Mouse (Mus musculus) G1E (cell line): ENCODE data around the gene Pbx1. TPM values are rescaled to one million over a fixed set of nuclear protein-coding genes. Genes with fewer than 3 reads are reported as not detected.

Source experiments
- ATAC-seq: 2 replicates; pipeline ENCODE4 v1.8.0; 2016; ENCODE audit warnings: mild to moderate bottlenecking; ENCODE audit not compliant: insufficient number of reproducible peaks, poor library complexity, low FRiP score, severe bottlenecking; ENCODE audit errors: extremely low read depth
- DNase-seq: peaks from one replicate; pipeline ENCODE4 v3.0.0; 2012; ENCODE audit warnings: low spot score
- H3K27me3 ChIP-seq: 2 replicates; pipeline ENCODE4 v1.6.1; 2012; ENCODE audit warnings: mild to moderate bottlenecking, low read length, inconsistent platforms; ENCODE audit not compliant: insufficient read depth
- H3K36me3 ChIP-seq: replicated peaks from 2 replicates; pipeline ENCODE3; 2012; ENCODE audit warnings: mild to moderate bottlenecking, inconsistent platforms
- H3K4me1 ChIP-seq: 2 replicates; pipeline ENCODE4 v1.6.1; 2012; ENCODE audit warnings: low read depth, low read length, inconsistent platforms, mixed read lengths; ENCODE audit not compliant: insufficient read depth
- H3K4me3 ChIP-seq: 2 replicates; pipeline ENCODE4 v1.5.1; 2012; ENCODE audit warnings: low read depth, mild to moderate bottlenecking, inconsistent platforms, low read length, moderate library complexity, mixed read lengths
- H3K9me3 ChIP-seq: replicated peaks from 2 replicates; pipeline ENCODE4 v1.6.1; 2012; ENCODE audit warnings: inconsistent platforms
- CTCF ChIP-seq: IDR thresholded peaks from 2 replicates; pipeline ENCODE4 v1.5.1; 2012; ENCODE audit warnings: low read depth, low read length, inconsistent platforms, mixed read lengths
- GATA1 ChIP-seq: IDR thresholded peaks from 2 replicates; pipeline ENCODE4 v1.6.1; 2012; ENCODE audit warnings: borderline replicate concordance, low read length, inconsistent platforms, mixed read lengths
- GATA2 ChIP-seq: IDR thresholded peaks from 2 replicates; pipeline ENCODE4 v1.6.1; 2012; ENCODE audit warnings: low read depth, low read length, inconsistent platforms, borderline replicate concordance
- POLR2AphosphoS5 ChIP-seq: IDR thresholded peaks from 2 replicates; pipeline ENCODE4 v1.6.1; 2012; ENCODE audit warnings: low read depth, low read length, inconsistent platforms; ENCODE audit not compliant: insufficient replicate concordance
- TAL1 ChIP-seq: conservative IDR thresholded peaks from 2 replicates; pipeline ENCODE4 v1.6.1; 2012; ENCODE audit warnings: low read depth, low read length, inconsistent platforms, mixed read lengths
- polyA plus RNA-seq: library from polyadenylated mRNA; stranded (reverse); fragments of >175 nt; gene quantifications from 2 replicates; pipeline ENCODE4 v1.2.3, GENCODE M21; 2012
- total RNA-seq, 2 experiments: library from RNA; stranded (forward) in 1 of 2; stranded (reverse) in 1 of 2; fragments of 200-1000 nt in 1 of 2; fragments of >200 nt in 1 of 2; fragmentation: Nextera tagmentation in 1 of 2; gene quantifications; 2 replicates each; pipeline ENCODE4 v1.2.3; 2014 to 2017

The Pbx1 gene
- total and polyA plus RNA-seq, 3 experiments, result 0.11 to 0.23 TPM; not detected in 1

DNA sequence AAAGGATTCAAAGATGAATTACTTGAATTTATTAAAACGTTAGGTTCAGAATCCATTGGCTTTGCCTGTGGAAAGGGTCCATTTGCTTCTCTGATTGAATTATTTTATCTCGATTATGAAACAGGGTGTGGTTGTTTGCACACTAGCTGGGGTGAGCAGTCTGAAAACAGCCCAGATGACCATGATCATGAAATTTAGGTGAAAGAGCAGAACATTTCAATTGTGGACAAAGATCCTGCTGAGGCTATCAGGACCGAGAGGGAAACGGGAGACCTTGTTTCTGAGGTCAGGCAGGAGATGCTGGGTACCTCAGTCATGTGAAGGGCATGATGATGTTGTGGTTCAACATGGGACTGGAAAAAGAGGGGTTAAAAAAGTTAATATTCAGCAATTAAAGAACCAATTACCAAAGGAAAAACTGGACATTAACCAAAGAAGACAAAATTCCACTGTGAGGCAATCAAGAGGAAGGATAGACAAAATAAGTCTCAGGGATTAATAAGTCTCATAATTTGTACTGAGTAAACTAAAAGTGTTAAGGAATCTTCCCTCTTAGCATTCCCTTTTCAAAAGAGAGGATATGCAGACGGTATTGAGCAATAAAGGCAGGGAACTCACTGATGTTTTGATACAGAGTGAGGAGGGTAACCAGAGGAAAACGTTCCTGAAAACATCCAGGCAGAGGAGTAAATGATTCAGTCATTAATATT lies 40.6 kb upstream of the Pbx1 start:
- H3K4me1 ChIP-seq, result no peaks in the 10 kb centered on the region
- DNase-seq (no peak), ATAC-seq (no peak)
- H3K36me3 ChIP-seq, result no peaks in the 10 kb centered on the region
- TF ChIP-seq GATA2 (no peak), TAL1 (no peak), POLR2AphosphoS5 (no peak), GATA1 (no peak), CTCF (no peak)
- H3K4me3 ChIP-seq, result no peak overlapping the region
- H3K9me3 ChIP-seq, result peaks cover 37% of the 10 kb centered on the region
- no peaks in the 10 kb centered on the region for H3K27me3 ChIP-seq

DNA sequence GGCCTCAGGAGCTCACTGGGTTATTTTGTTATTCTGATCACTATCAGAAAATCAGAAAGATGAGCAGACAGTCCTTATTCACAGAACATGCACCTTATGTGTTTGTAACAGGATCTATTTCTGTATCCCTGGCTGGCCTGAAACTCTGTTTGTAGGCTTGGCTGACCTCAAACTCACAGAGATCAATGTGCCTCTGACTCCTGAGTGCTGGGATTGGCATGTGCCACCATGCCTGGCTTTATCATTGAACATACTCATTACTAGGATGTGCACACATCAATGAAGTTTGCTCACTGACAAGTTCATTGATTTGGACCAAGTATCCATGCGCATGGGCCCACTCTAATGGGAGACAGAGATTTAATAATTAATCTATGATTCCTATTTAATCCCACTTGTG lies 27.4 kb upstream of the Pbx1 start:
- no peaks in the 10 kb centered on the region for H3K4me1 ChIP-seq
- ATAC-seq (no peak), DNase-seq (no peak)
- TF ChIP-seq GATA1 (no peak), TAL1 (no peak), POLR2AphosphoS5 (no peak)
- H3K27me3 ChIP-seq, result no peaks in the 10 kb centered on the region
- no peak overlapping the region for H3K4me3 ChIP-seq
- H3K9me3 ChIP-seq, result peaks cover 38% of the 10 kb centered on the region
- no peaks in the 10 kb centered on the region for H3K36me3 ChIP-seq

DNA sequence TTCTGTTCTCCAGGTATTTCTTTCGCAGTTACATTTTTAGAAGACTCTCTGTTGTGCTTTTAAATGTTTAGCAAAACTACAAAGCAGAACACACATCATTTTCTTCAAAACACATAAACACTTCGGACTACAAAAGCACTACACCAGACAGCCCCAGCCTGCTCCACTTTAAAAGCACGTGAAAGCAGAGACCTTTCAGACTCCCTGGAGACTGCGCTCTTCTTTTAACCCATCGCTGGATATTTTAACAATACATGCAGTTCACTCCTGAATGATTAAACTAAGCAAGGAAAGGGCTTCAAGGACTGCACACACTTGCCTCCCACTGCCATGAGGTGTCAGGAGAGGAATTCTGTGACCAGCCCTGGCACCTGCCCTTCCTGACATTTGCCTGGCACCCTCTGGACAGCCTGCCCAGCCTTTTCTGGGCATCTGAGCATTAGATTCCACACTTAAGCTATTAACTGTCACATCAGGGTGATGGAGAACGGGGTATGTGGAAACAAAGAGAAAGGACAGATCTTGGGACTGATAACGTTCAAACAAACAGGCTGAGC lies 25.2 kb upstream of the Pbx1 start:
- no peak overlapping the region for H3K4me3 ChIP-seq
- H3K27me3 ChIP-seq, result no peaks in the 10 kb centered on the region
- H3K9me3 ChIP-seq, result peaks cover 33% of the 10 kb centered on the region
- no peaks in the 10 kb centered on the region for H3K36me3 ChIP-seq
- DNase-seq (no peak), ATAC-seq (no peak)
- TF ChIP-seq CTCF, result no peak
- no peak for TF ChIP-seq GATA1
- TF ChIP-seq POLR2AphosphoS5, result no peak
- no peak for TF ChIP-seq TAL1
- TF ChIP-seq GATA2, result no peak
- no peaks in the 10 kb centered on the region for H3K4me1 ChIP-seq

DNA sequence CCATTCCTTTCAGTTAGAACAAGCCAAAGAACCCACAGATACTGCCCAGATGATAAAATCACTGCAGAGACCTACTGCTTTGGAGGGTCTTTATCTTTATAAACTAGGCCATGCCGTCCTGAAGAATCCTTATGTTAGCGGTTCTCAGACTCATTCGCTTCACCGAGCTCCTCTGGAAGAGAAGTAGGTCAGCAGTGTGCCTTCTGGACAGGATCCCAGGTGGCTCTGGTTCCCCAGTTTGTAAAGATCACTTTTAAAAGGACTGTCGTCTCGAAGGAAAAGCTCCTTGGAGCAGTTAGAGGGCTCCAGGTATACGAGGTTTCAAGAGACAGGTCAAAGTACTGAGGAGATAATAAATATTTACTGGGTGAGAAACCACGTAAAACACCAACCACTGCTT lies 23.1 kb upstream of the Pbx1 start:
- no peak for DNase-seq

DNA sequence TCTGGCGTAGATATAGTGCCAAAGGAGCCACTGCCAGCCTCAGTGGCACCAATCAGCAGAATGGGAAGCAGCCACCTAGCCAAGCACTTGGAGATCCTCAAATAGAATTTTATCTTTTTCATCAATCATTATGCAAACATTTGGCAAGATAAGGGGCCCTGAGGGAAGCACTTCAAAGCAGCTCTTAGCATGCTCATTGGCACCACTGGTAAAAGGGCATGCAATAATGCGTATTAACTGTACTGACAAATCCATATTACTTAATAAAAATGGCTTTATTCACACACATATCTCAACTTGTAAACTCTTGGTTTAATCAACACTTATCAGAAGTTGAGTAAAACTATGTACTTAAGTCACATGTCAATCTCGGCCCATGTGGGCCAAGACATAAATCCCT lies 1.6 kb upstream of the Pbx1 start:
- peaks cover 31% of the 10 kb centered on the region for H3K9me3 ChIP-seq
- no peak for ATAC-seq
- no peaks in the 10 kb centered on the region for H3K27me3 ChIP-seq
- H3K4me1 ChIP-seq, result no peaks in the 10 kb centered on the region
- H3K4me3 ChIP-seq, result no peak overlapping the region
- no peak for DNase-seq
- no peaks in the 10 kb centered on the region for H3K36me3 ChIP-seq
- no peak for TF ChIP-seq POLR2AphosphoS5
- no peak for TF ChIP-seq CTCF
- no peak for TF ChIP-seq GATA1
- no peak for TF ChIP-seq GATA2
- TF ChIP-seq TAL1, result no peak

More for the DNA sequence above, 23.1 kb upstream of the Pbx1 start:
- Histone ChIP-seq H3K4me1 (no peaks in the 10 kb centered on the region), H3K27me3 (no peaks in the 10 kb centered on the region), H3K4me3 (no peak overlapping the region), H3K9me3 (peaks cover 31% of the 10 kb centered on the region), H3K36me3 (no peaks in the 10 kb centered on the region)
- no peak for TF ChIP-seq CTCF
- no peak for ATAC-seq

DNA sequence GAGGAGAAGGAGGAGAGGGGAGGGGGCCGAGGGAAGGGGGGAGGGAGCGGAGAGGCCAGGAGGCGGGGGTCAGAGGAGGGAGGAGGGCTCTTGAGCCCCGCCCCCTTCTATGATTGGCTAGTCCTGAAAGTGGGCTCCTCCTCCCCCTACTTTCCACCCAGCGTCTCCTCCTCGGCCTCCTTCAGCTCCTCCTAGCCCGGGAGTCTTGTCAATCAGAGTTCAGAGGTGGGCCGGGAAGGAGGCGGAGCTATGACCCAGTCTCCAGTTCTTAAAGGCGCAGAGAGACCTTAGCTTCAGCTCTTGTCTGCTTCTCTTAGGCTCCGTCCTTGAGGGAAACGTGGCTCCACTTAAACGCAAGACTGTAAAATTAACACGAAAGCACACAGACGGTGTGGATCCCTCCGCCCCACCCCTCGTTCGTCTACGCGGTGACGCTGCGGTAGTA lies 233 bp upstream of the Pbx1 start:
- Histone ChIP-seq H3K4me1 (no peaks in the 10 kb centered on the region), H3K36me3 (no peaks in the 10 kb centered on the region), H3K4me3 (no peak overlapping the region), H3K27me3 (no peaks in the 10 kb centered on the region), H3K9me3 (peaks cover 23% of the 10 kb centered on the region)
- DNase-seq (no peak), ATAC-seq (no peak)
- TF ChIP-seq GATA1, result no peak
- no peak for TF ChIP-seq POLR2AphosphoS5
- no peak for TF ChIP-seq TAL1
- no peak for TF ChIP-seq GATA2
- no peak for TF ChIP-seq CTCF
